Mouse (Mus musculus): ENCODE results near the gene Dchs1. TPM values are rescaled to one million over a fixed set of nuclear protein-coding genes. Genes with fewer than 3 reads are reported as not detected.

The Dchs1 gene
- polyA plus RNA-seq, 1 experiment from 2014 or later, result 5.6 TPM

GRCm38 (mm10) chr7:105703184-105703583 lies 84.3 kb downstream of the Dchs1 start:
- ATAC-seq (replicated peaks; ENCODE audit: low FRiP score, low read depth), result no peak
- Histone ChIP-seq H3K27me3 (ENCODE audit: insufficient read depth, low read length) (no peaks in the 10 kb centered on the region), H3K4me1 (replicated peaks; ENCODE audit: insufficient read depth, low read length) (no peaks in the 10 kb centered on the region), H3K9me3 (replicated peaks; ENCODE audit: low read length) (no peaks in the 10 kb centered on the region), H3K4me3 (replicated peaks; ENCODE audit: low read depth, low read length) (no peak overlapping the region), H3K36me3 (ENCODE audit: insufficient read depth, low read length) (no peaks in the 10 kb centered on the region), H3K9ac (ENCODE audit: low read depth, low read length) (no peak overlapping the region), H3K4me2 (ENCODE audit: low read length) (no peak overlapping the region), H3K27ac (no peak overlapping the region)
- no peak for DNase-seq (ENCODE audit: low spot score)
- 80% methylated on average over 16 of the region's 16 CpGs for WGBS
- no peak for TF ChIP-seq CTCF (IDR thresholded peaks at IDR 0.05; ENCODE audit: low read depth)

Other genes with a start within 250 kb of the Dchs1 start
- 60.5 and 60.7 TPM in 2 replicates for gene Smpd1, start 233.3 kb downstream of the Dchs1 start, polyA plus RNA-seq (2015; fragmentation: Nextera tagmentation; extraction: Ambion mirVana)
- gene Apbb1, start 206.0 kb downstream of the Dchs1 start, polyA plus RNA-seq (2015; fragmentation: Nextera tagmentation; extraction: Ambion mirVana), result 31.4 and 34.1 TPM in 2 replicates
- 0.47 and 0.64 TPM in 2 replicates for gene Hpx, start 187.5 kb downstream of the Dchs1 start, polyA plus RNA-seq (2015; fragmentation: Nextera tagmentation; extraction: Ambion mirVana)
- 24.8 and 26.7 TPM in 2 replicates for gene Trim3, start 154.1 kb downstream of the Dchs1 start, polyA plus RNA-seq (2015; fragmentation: Nextera tagmentation; extraction: Ambion mirVana)
- 219 and 230 TPM in 2 replicates for gene Timm10b, start 147.6 kb downstream of the Dchs1 start, polyA plus RNA-seq (2015; fragmentation: Nextera tagmentation; extraction: Ambion mirVana)
- gene Arfip2, start 147.2 kb downstream of the Dchs1 start, polyA plus RNA-seq (2015; fragmentation: Nextera tagmentation; extraction: Ambion mirVana), result 72.0 and 76.6 TPM in 2 replicates
- gene Gm45799, start 147.1 kb downstream of the Dchs1 start, polyA plus RNA-seq (2015; fragmentation: Nextera tagmentation; extraction: Ambion mirVana), result 33.7 and 35.8 TPM in 2 replicates
- 0.09 and 0.91 TPM in 2 replicates for gene Dnhd1, start 136.8 kb downstream of the Dchs1 start, polyA plus RNA-seq (2015; fragmentation: Nextera tagmentation; extraction: Ambion mirVana)
- 318 and 342 TPM in 2 replicates for gene Ilk, start 51.1 kb downstream of the Dchs1 start, polyA plus RNA-seq (2015; fragmentation: Nextera tagmentation; extraction: Ambion mirVana)
- gene Rrp8, start 50.3 kb downstream of the Dchs1 start, polyA plus RNA-seq (2015; fragmentation: Nextera tagmentation; extraction: Ambion mirVana), result 34.4 and 36.3 TPM in 2 replicates
- gene Taf10, start 43.3 kb downstream of the Dchs1 start, polyA plus RNA-seq (2015; fragmentation: Nextera tagmentation; extraction: Ambion mirVana), result 139 and 167 TPM in 2 replicates
- gene Tpp1, start 35.4 kb downstream of the Dchs1 start, polyA plus RNA-seq (2015; fragmentation: Nextera tagmentation; extraction: Ambion mirVana), result 114 and 123 TPM in 2 replicates
- gene Mrpl17, start 23.4 kb upstream of the Dchs1 start, polyA plus RNA-seq (2015; fragmentation: Nextera tagmentation; extraction: Ambion mirVana), result 415 and 457 TPM in 2 replicates
- 1.3 and 2.0 TPM in 2 replicates for gene Gm4070, start 166.3 kb upstream of the Dchs1 start, polyA plus RNA-seq (2015; fragmentation: Nextera tagmentation; extraction: Ambion mirVana)